Mouse (Mus musculus) CD4-positive, CD25-positive, alpha-beta regulatory T cell, adult 4 months (primary cell): ENCODE results near the gene Srsf5. TPM values are rescaled to one million over a fixed set of nuclear protein-coding genes. Genes with fewer than 3 reads are reported as not detected.

ENCODE experiments used
- ATAC-seq: one replicate; pipeline ENCODE4 v1.8.0; 2017
- polyA plus RNA-seq, 2 experiments: library from polyadenylated mRNA; unstranded; fragments of 100-300 nt; shearing (Covaris generic); gene quantifications; one replicate each; pipeline ENCODE4 v1.2.1; 2017

Gene Srsf5
- polyA plus RNA-seq, 2 experiments from 2014 or later = 520 to 757 TPM

- ATAC-seq = no peak
Observed at GRCm38 (mm10) chr12:80998528-80999221, 53.4 kb downstream of the Srsf5 start.

Other genes with a start within 250 kb of the Srsf5 start
- not detected for gene Ccdc177, start 184.8 kb upstream of the Srsf5 start, polyA plus RNA-seq
- gene Susd6, start 155.0 kb upstream of the Srsf5 start, polyA plus RNA-seq = 10 to 100 TPM; 23.1 to 29.8 TPM
- gene Slc10a1, start 23.2 kb downstream of the Srsf5 start, polyA plus RNA-seq = 1 to 10 TPM; 1.2 TPM
- gene Smoc1, start 81.3 kb downstream of the Srsf5 start, polyA plus RNA-seq = under 1 TPM; 0.51 to 0.61 TPM